Mouse (Mus musculus): ENCODE data around the gene Col6a6. TPM values are rescaled to one million over a fixed set of nuclear protein-coding genes. Genes with fewer than 3 reads are reported as not detected.

Gene Col6a6
- total and polyA plus RNA-seq, 3 experiments: not detected

GRCm38 (mm10) chr9:105852015-105852777 lies 24.2 kb upstream of the Col6a6 start:
- no peaks in the 10 kb centered on the region for H3K9me3 ChIP-seq (replicated peaks; ENCODE audit: insufficient read depth, low read length)
- DNase-seq (ENCODE audit: low read depth, low spot score): no peak
- no peaks in the 10 kb centered on the region for H3K27me3 ChIP-seq (ENCODE audit: control insufficient read depth in 1 of 2, insufficient read depth in 2 of 2, low read length in 2 of 2)

GRCm38 (mm10) chr9:105851011-105851410 lies 23.1 kb upstream of the Col6a6 start:
- Histone ChIP-seq H3K27ac (ENCODE audit: control insufficient read depth, low read depth, low read length) (no peak overlapping the region), H3K9me3 (replicated peaks; ENCODE audit: insufficient read depth, low read length) (no peaks in the 10 kb centered on the region), H3K27me3 (ENCODE audit: control insufficient read depth in 1 of 2, insufficient read depth in 2 of 2, low read length in 2 of 2) (no peaks in the 10 kb centered on the region), H3K4me3 (ENCODE audit: control insufficient read depth in 1 of 2, insufficient read depth in 1 of 2, low read depth in 2 of 2, low read length in 2 of 2) (no peak overlapping the region), H3K4me1 (ENCODE audit: control insufficient read depth in 1 of 2, insufficient read depth in 2 of 2, low read length in 2 of 2) (no peaks in the 10 kb centered on the region), H3K79me2 (ENCODE audit: control insufficient read depth, insufficient read depth, low read length, poor library complexity) (no peaks in the 10 kb centered on the region), H3K36me3 (ENCODE audit: control insufficient read depth in 1 of 2, insufficient read depth in 2 of 2, low read length in 2 of 2) (no peaks in the 10 kb centered on the region), H3K9ac (ENCODE audit: control insufficient read depth, low read depth, low read length, poor library complexity, severe bottlenecking) (no peak overlapping the region)
- TF ChIP-seq ZC3H11A (IDR thresholded peaks at IDR 0.05; ENCODE audit: low read depth, low read length) (no peak), USF1 (IDR thresholded peaks at IDR 0.05; ENCODE audit: low read depth, low read length) (no peak), GABPA (IDR thresholded peaks at IDR 0.05; ENCODE audit: low read depth, low read length) (no peak), MYB (IDR thresholded peaks at IDR 0.05; ENCODE audit: low read depth, low read length) (no peak), ELF1 (IDR thresholded peaks at IDR 0.05; ENCODE audit: low read depth, low read length) (no peak), ZKSCAN1 (IDR thresholded peaks at IDR 0.05; ENCODE audit: low read depth, low read length) (no peak), MAX (IDR thresholded peaks at IDR 0.05; ENCODE audit: low read length) (no peak), NELFE (IDR thresholded peaks at IDR 0.05; ENCODE audit: low read depth, low read length) (no peak), BHLHE40 (IDR thresholded peaks at IDR 0.05; ENCODE audit: borderline replicate concordance, low read depth, low read length) (no peak), ETS1 (IDR thresholded peaks at IDR 0.05; ENCODE audit: low read depth, low read length) (no peak), JUND (IDR thresholded peaks at IDR 0.05; ENCODE audit: low read depth, low read length) (no peak), TCF12 (IDR thresholded peaks at IDR 0.05; ENCODE audit: low read depth, low read length) (no peak), HCFC1 (IDR thresholded peaks at IDR 0.05; ENCODE audit: low read depth, low read length) (no peak), NRF1 (IDR thresholded peaks at IDR 0.05; ENCODE audit: insufficient read depth, low read depth, low read length, poor library complexity, severe bottlenecking) (no peak), RAD21 (IDR thresholded peaks at IDR 0.05; ENCODE audit: low read depth, low read length) (no peak), MAZ (IDR thresholded peaks at IDR 0.05; ENCODE audit: low read depth, low read length) (no peak)
- no peak for DNase-seq (ENCODE audit: low read depth, low spot score)

More at GRCm38 (mm10) chr9:105852015-105852777, 24.2 kb upstream of the Col6a6 start:
- no peaks in the 10 kb centered on the region for H3K36me3 ChIP-seq (ENCODE audit: control insufficient read depth in 1 of 2, insufficient read depth in 2 of 2, low read length in 2 of 2)
- H3K4me1 ChIP-seq (ENCODE audit: control insufficient read depth in 1 of 2, insufficient read depth in 2 of 2, low read length in 2 of 2): no peaks in the 10 kb centered on the region
- no peak for TF ChIP-seq MYB (IDR thresholded peaks at IDR 0.05; ENCODE audit: low read depth, low read length)
- no peak for TF ChIP-seq MYC (IDR thresholded peaks at IDR 0.05; ENCODE audit: low read depth, low read length)
- TF ChIP-seq RAD21 (IDR thresholded peaks at IDR 0.05; ENCODE audit: low read depth, low read length): no peak
- TF ChIP-seq HCFC1 (IDR thresholded peaks at IDR 0.05; ENCODE audit: low read depth, low read length): no peak
- TF ChIP-seq UBTF (IDR thresholded peaks at IDR 0.05; ENCODE audit: borderline replicate concordance, insufficient read depth, low read depth, low read length): no peak
- no peak for TF ChIP-seq NELFE (IDR thresholded peaks at IDR 0.05; ENCODE audit: low read depth, low read length)
- no peak for TF ChIP-seq USF2 (IDR thresholded peaks at IDR 0.05; ENCODE audit: borderline replicate concordance in 1 of 2, insufficient read depth in 1 of 2, low read depth in 1 of 2, low read length in 2 of 2)
- no peak for TF ChIP-seq GATA1 (IDR thresholded peaks at IDR 0.05; ENCODE audit: low read depth, low read length)
- no peak for TF ChIP-seq KAT2A (conservative IDR thresholded peaks at IDR 0.05; ENCODE audit: low read depth, low read length)
- no peak overlapping the region for H3K9ac ChIP-seq (ENCODE audit: control insufficient read depth, low read depth, low read length, poor library complexity, severe bottlenecking)
- no peak overlapping the region for H3K27ac ChIP-seq (ENCODE audit: control insufficient read depth, low read depth, low read length)
- no peaks in the 10 kb centered on the region for H3K79me2 ChIP-seq (ENCODE audit: control insufficient read depth, insufficient read depth, low read length, poor library complexity)
- no peak overlapping the region for H3K4me3 ChIP-seq (ENCODE audit: control insufficient read depth in 1 of 2, insufficient read depth in 1 of 2, low read depth in 2 of 2, low read length in 2 of 2)
